Mouse (Mus musculus) ES-E14 (cell line): ENCODE results near the gene Acadvl. TPM values are rescaled to one million over a fixed set of nuclear protein-coding genes. Genes with fewer than 3 reads are reported as not detected.

Experiments
- DNase-seq: peaks from one replicate; pipeline ENCODE4 v3.0.0-alpha.2; 2013; ENCODE audit warnings: low read depth, low spot score
- H3K27ac ChIP-seq: 2 replicates; pipeline ENCODE4 v1.5.1; 2012; ENCODE audit warnings: low read depth, mild to moderate bottlenecking, low read length, moderate library complexity, mixed read lengths; ENCODE audit not compliant: poor library complexity, insufficient read depth, severe bottlenecking
- H3K36me3 ChIP-seq: 2 replicates; pipeline ENCODE4 v1.6.1; 2012; ENCODE audit warnings: mild to moderate bottlenecking, low read length, moderate library complexity, mixed read lengths; ENCODE audit not compliant: control insufficient read depth, poor library complexity, insufficient read depth, severe bottlenecking
- H3K4me1 ChIP-seq, 2 experiments: fragments of 150-350 bp in 1 of 2; sonication (generic) in 1 of 2; 2 replicates each; pipeline ENCODE4 v1.6.1; 2012; ENCODE audit warnings: low read length in 2 of 2, mild to moderate bottlenecking in 1 of 2, mixed read lengths in 1 of 2; ENCODE audit not compliant: control insufficient read depth in 2 of 2, insufficient read depth in 2 of 2, poor library complexity in 1 of 2
- H3K4me3 ChIP-seq, 2 experiments: fragments of 150-350 bp in 1 of 2; sonication (generic) in 1 of 2; 2 replicates each; pipeline ENCODE4 v1.5.1; 2012; ENCODE audit warnings: low read length in 2 of 2, low read depth in 1 of 2, mild to moderate bottlenecking in 1 of 2, mixed read lengths in 1 of 2; ENCODE audit not compliant: insufficient read depth in 1 of 2, poor library complexity in 1 of 2, severe bottlenecking in 1 of 2
- H3K9ac ChIP-seq: 2 replicates; pipeline ENCODE4 v1.6.1; 2012; ENCODE audit warnings: low read depth, mild to moderate bottlenecking, low read length, mixed read lengths; ENCODE audit not compliant: poor library complexity, insufficient read depth, severe bottlenecking
- H3K9me3 ChIP-seq: fragments of 150-350 bp; sonication (generic); 2 replicates; pipeline ENCODE4 v1.6.1; 2012; ENCODE audit warnings: low read depth, mild to moderate bottlenecking, low read length; ENCODE audit not compliant: control insufficient read depth, insufficient read depth
- CHD2 ChIP-seq: IDR thresholded peaks from 2 replicates; pipeline ENCODE4 v1.6.1; 2014; ENCODE audit warnings: mild to moderate bottlenecking, low read depth, low read length, inconsistent platforms
- HCFC1 ChIP-seq: IDR thresholded peaks from 2 replicates; pipeline ENCODE4 v1.6.1; 2012; ENCODE audit warnings: low read length, inconsistent platforms, borderline replicate concordance; ENCODE audit not compliant: insufficient read depth
- MAFK ChIP-seq: IDR thresholded peaks from 2 replicates; pipeline ENCODE4 v1.6.1; 2014; ENCODE audit warnings: mild to moderate bottlenecking, low read depth, low read length, inconsistent platforms; ENCODE audit not compliant: insufficient read depth
- ZC3H11A ChIP-seq: IDR thresholded peaks from 2 replicates; pipeline ENCODE4 v1.6.1; 2012; ENCODE audit warnings: low read depth, mild to moderate bottlenecking, inconsistent platforms, low read length, borderline replicate concordance
- ZNF384 ChIP-seq: IDR thresholded peaks from 2 replicates; pipeline ENCODE4 v1.6.1; 2012; ENCODE audit warnings: low read depth, low read length, inconsistent platforms
- in situ Hi-C, 2 experiments: fragments of 600-800 bp; cut with MboI; formaldehyde crosslinking; loops; one replicate each; pipeline ENCODE4 v1.15.1; 2025; ENCODE audit warnings: low sequenced_read_pairs in 2 of 2, inconsistent platforms in 1 of 2; ENCODE audit not compliant: unreplicated experiment in 2 of 2
- total RNA-seq: library from RNA; depleted of rRNA; stranded (reverse); fragments of 300-350 nt; gene quantifications from 2 replicates; pipeline ENCODE4 v1.2.3, GENCODE M21; 2012

Acadvl gene
- total RNA-seq, 1 experiment, result 48.7 TPM

DNA sequence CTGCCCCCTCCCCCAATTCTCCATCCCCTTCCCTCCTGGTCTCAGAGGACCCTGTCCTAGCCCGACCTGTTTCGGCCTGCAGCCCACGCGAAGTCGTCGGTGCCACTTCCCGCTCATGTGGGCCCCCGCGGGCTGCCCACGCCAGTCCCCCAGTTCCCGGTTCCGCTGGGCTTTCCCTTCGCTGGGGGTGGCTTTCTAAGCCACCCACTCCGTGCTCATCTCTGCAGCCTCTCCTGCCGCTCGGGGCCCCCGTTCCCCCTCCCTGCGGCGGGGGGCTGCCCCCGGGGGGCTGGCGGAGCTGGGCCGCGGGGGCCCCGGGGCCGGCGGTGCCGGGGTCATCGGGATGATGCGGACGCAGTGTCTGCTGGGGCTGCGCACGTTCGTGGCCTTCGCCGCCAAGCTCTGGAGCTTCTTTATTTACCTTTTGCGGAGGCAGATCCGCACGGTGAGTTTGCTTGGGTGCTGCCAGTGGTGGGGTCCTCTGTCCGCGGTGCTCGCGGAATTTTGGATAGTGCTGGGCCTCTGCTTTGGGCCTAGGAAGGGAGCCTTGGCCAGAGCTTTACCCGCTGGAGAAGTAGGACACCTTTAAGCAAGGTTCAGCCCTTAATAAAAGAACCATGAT is 34.0 kb downstream of the Acadvl start, which contains the start of gene Ctdnep1:
TSS of gene Ctdnep1 (plus strand) at position 16 of the 622 bp plus-strand sequence.
- peaks cover 0 to 2% of the 10 kb centered on the region in 2 experiments; a peak in 1 of 4 replicates for H3K4me1 ChIP-seq
- H3K36me3 ChIP-seq, result peaks cover 18% of the 10 kb centered on the region

DNA sequence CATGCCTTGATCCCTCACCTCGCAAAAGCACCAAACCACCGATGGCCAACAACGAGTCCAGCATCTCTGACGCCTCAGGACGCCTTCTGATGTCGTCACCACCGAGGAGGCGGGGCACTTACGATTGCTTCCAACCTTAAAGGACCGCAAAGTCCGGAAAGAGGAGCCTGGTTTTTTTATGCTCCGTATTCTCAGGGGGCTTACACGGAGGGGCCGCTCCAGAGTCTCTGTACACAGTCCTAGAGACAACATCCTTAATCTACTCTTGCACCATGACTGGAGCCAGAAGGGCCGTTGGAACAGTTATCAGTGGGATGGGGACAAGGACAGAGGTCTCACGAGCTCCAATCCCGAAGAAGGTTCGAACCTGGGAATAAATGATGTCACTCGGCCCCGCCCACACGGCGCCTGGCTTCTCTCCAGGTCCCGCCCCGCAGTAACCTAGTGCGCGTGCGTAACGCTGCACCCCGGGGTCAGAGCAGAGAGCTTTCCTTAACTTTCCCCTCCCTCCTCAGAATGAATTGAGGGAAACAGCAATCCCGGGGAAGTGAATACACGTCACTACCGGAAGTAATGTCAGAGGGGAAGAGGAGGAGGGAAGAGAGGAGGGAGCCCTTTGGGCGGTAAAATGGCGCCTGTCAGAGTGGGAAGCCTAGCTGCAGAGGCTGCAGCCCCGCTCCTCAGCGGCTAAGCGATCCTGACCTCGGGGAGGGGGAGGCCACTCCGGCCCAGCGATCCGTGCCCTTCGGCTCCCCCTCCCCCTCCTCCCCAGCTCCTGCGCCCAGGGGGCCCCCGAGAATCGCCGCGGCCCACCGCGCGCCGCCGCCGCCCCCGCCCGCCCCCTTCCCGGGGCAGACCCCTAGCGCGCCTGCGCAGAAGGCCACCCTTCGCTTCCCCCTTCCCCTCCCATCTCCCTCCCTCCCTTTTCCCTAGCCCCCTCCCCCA is 34.7 kb downstream of the Acadvl start:
- peak overlapping the region; percentile 91 to 96 for H3K4me3 ChIP-seq
- peaks cover 21% of the 10 kb centered on the region for H3K36me3 ChIP-seq
- H3K27ac ChIP-seq, result peak overlapping the region; percentile 99
- peaks cover 0 to 2% of the 10 kb centered on the region in 2 experiments; a peak in 1 of 4 replicates for H3K4me1 ChIP-seq
- no peaks in the 10 kb centered on the region for H3K9me3 ChIP-seq
- TF ChIP-seq CHD2 (peak; percentile 29; the same call in 1 of the 2 replicates), ZC3H11A (no peak), MAFK (no peak), HCFC1 (peak; percentile 71; the same call in 1 of the 2 replicates), ZNF384 (no peak)
- in situ Hi-C loops, result no loop called here
- peak; percentile 100 for DNase-seq
- H3K9ac ChIP-seq, result peak overlapping the region; percentile 99

More for the DNA sequence above, 34.0 kb downstream of the Acadvl start, which contains the start of gene Ctdnep1:
- Histone ChIP-seq H3K9me3 (no peaks in the 10 kb centered on the region), H3K27ac (peak within 1 kb of the TSS; percentile 99), H3K4me3 (peak within 1 kb of the TSS; percentile 91 to 96), H3K9ac (peak within 1 kb of the TSS; percentile 99)
- TF ChIP-seq MAFK (no peak), ZC3H11A (no peak), HCFC1 (no peak), ZNF384 (no peak), CHD2 (no peak)
- DNase-seq, result no peak
- in situ Hi-C loops, result no loop called here

DNA sequence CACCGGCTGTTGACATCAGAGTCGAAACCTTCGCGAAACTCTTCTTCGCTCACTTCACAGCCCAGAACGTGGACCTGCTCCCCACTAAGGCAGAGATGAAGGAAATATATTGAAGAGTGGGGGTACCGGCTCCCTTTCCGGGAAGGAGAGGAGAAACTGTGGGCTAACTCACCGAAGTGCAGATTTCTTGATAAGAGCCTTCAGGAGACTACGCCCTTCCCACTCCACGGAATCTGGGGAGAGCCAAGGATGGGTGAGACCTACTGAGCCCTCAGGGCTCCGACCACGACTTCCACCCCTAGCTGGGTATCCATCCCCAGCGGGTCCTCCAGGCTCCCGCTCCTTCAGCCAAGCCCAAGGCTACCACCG is 35.4 kb downstream of the Acadvl start:
- Histone ChIP-seq H3K4me1 (peaks cover 0 to 2% of the 10 kb centered on the region in 2 experiments; a peak in 1 of 4 replicates), H3K9me3 (no peaks in the 10 kb centered on the region), H3K27ac (peak overlapping the region; percentile 65; the same call in 1 of the 2 replicates), H3K36me3 (peaks cover 17% of the 10 kb centered on the region), H3K9ac (peak overlapping the region; percentile 90), H3K4me3 (peak overlapping the region; percentile 84 to 91)
- no peak for TF ChIP-seq ZNF384
- TF ChIP-seq HCFC1, result no peak
- no peak for DNase-seq
- in situ Hi-C loops, result no loop called here

DNA sequence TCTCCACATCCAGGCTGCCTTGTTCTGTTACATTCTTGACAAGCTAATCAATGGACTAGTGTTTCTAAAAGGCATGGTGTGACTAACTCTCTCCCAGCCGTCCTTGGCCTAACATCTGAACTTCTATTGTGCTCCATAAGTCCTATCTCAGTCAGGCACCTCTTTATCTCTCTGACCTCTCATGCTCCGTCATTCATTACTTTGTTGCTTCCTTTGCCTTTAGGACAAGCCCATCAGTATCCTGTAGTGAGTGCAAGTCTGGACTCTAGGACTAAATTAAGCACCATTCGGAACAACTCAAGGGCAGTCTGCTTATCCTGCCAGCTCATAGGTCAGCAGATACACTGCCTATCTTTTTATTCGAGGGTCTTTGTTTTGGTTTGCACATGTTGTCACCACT is 38.9 kb downstream of the Acadvl start:
- TF ChIP-seq MAFK (no peak), ZNF384 (no peak), HCFC1 (no peak), ZC3H11A (no peak), CHD2 (no peak)
- DNase-seq, result no peak
- Histone ChIP-seq H3K4me3 (no peak overlapping the region), H3K9me3 (no peaks in the 10 kb centered on the region), H3K9ac (no peak overlapping the region), H3K27ac (no peak overlapping the region), H3K36me3 (peaks cover 21% of the 10 kb centered on the region), H3K4me1 (no peaks in the 10 kb centered on the region)
- in situ Hi-C loops, result no loop called here
